Mouse (Mus musculus) liver, adult 2 months (tissue): ENCODE data around the gene Mrpl45. TPM values are rescaled to one million over a fixed set of nuclear protein-coding genes. Genes with fewer than 3 reads are reported as not detected.

Experiments used
- DNase-seq: peaks from one replicate; pipeline ENCODE4 v3.0.0-alpha.2; 2011; ENCODE audit warnings: low read depth, low spot score; ENCODE audit errors: extremely low read depth
- H3K27ac ChIP-seq: fragments of 200-500 bp; replicated peaks from 2 replicates; pipeline ENCODE4 v1.5.1; 2012; ENCODE audit warnings: low read depth, mild to moderate bottlenecking, control low read depth, inconsistent platforms, low read length; ENCODE audit not compliant: insufficient read depth
- H3K27me3 ChIP-seq: fragments of 200-500 bp; 2 replicates; pipeline ENCODE4 v1.6.1; 2012; ENCODE audit warnings: mild to moderate bottlenecking, moderate library complexity, low read length, inconsistent platforms; ENCODE audit not compliant: control insufficient read depth, insufficient read depth
- H3K36me3 ChIP-seq: fragments of 200-500 bp; 2 replicates; pipeline ENCODE4 v1.6.1; 2012; ENCODE audit warnings: low read length, inconsistent platforms; ENCODE audit not compliant: control insufficient read depth, insufficient read depth
- H3K4me1 ChIP-seq: fragments of 200-500 bp; 2 replicates; pipeline ENCODE4 v1.6.1; 2011; ENCODE audit warnings: low read length; ENCODE audit not compliant: control insufficient read depth, insufficient read depth
- H3K4me3 ChIP-seq: fragments of 200-500 bp; 2 replicates; pipeline ENCODE4 v1.5.1; 2011; ENCODE audit warnings: low read depth, mild to moderate bottlenecking, control low read depth, low read length, moderate library complexity; ENCODE audit not compliant: insufficient read depth
- H3K79me2 ChIP-seq: fragments of 200-500 bp; 2 replicates; pipeline ENCODE4 v1.6.1; 2012; ENCODE audit warnings: inconsistent platforms, mild to moderate bottlenecking, low read length, moderate library complexity; ENCODE audit not compliant: control insufficient read depth, insufficient read depth
- H3K9ac ChIP-seq: fragments of 200-500 bp; 2 replicates; pipeline ENCODE4 v1.6.1; 2012; ENCODE audit warnings: low read depth, mild to moderate bottlenecking, control low read depth, inconsistent platforms, low read length
- CTCF ChIP-seq: fragments of 200-500 bp; IDR thresholded peaks from 2 replicates; pipeline ENCODE4 v1.5.1; 2011; ENCODE audit warnings: low read depth, low read length, control low read depth
- POLR2A ChIP-seq: fragments of 200-500 bp; IDR thresholded peaks from 2 replicates; pipeline ENCODE4 v1.6.1; 2011; ENCODE audit warnings: low read length, control low read depth; ENCODE audit not compliant: insufficient read depth; ENCODE audit errors: extremely low read depth
- whole genome bisulfite sequencing: fragments of 180-500 bp; shearing (Covaris S2); methylation state at CpG from one replicate; pipeline ENCODE4 v1.1.7; 2018; 5-methylcytosine and 5-hydroxymethylcytosine counted together
- polyA plus RNA-seq: library from polyadenylated mRNA; depleted of rRNA; stranded (reverse); fragments of >200 nt; gene quantifications from 2 replicates; pipeline ENCODE4 v1.2.3, GENCODE M21; 2012
- total RNA-seq: library from RNA; depleted of rRNA; stranded (reverse); fragments of >200 nt; gene quantifications from 2 replicates; pipeline ENCODE4 v1.2.3, GENCODE M21; 2014

The Mrpl45 gene
- total and polyA plus RNA-seq, 2 experiments = 12.8 to 19.9 TPM

DNA sequence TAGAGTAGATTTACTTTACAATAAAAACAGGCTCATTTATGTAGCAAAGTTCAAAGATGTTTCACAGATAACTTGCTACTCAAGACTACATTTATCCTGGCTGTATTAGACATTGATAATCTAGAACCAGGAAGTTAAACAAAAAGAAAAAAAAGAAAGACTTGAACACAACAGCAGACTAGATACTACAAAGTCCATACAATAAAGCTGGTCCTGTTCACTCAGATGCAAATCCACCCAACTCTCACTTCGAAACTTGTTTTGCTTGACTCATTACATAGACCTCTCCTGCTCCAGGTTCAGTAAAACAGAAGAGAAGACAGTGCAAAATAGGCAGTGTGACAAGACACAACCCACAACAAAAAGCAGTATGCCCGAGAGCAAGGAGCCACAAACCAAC, 40.2 kb upstream of the Mrpl45 start:
- Histone ChIP-seq H3K9ac (no peak overlapping the region), H3K4me3 (no peak overlapping the region), H3K4me1 (peaks cover 14% of the 10 kb centered on the region), H3K36me3 (no peaks in the 10 kb centered on the region), H3K27me3 (no peaks in the 10 kb centered on the region), H3K79me2 (peaks cover 37% of the 10 kb centered on the region), H3K27ac (no peak overlapping the region)
- 72% methylated on average over 2 of the region's 2 CpGs for WGBS
- DNase-seq = no peak
- TF ChIP-seq CTCF (no peak), POLR2A (no peak)

DNA sequence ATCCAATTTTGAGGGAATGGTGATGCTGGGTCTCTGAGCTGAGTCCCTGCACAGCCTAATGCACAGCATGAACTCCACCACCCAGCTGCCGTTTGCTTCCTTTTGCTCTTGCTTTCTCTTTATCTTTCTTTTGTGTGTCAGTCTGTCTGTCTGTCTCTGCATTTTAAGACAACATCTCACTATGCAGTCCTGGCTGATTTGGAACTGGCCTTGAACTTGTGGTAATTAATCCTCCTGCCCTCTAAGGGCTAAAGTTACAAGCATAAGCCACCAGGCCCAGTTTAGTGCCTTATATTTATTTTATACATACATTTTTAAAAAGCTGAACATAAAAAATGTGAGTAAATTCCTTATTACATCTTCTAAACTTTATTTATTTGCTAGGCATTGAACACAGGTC, 39.5 kb upstream of the Mrpl45 start:
- no peak overlapping the region for H3K27ac ChIP-seq
- H3K9ac ChIP-seq = no peak overlapping the region

DNA sequence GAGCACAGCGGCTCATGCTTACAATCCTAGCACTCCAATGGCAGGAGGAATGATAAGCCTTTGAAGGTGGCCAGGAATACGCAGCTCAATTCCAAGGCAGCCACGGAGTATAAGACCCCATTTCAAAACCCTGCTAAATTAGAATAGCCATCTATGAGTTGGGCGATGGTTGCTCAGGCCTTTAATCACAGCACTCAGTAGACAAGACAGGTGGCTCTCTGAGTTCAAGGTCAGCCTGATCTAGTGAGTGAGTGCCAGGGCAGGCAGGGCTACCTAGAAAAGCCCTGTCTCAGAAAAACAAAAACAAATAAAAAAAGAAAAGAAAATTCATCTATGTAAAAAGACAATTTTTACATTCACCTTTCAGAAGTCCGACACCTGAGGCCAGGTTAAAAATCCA, 38.4 kb upstream of the Mrpl45 start:
- Histone ChIP-seq H3K27me3 (no peaks in the 10 kb centered on the region), H3K4me1 (peaks cover 14% of the 10 kb centered on the region), H3K9ac (no peak overlapping the region), H3K79me2 (peaks cover 35% of the 10 kb centered on the region), H3K27ac (0 out of 2 replicates have a peak overlapping the region, but pooled peaks have one; percentile 2), H3K36me3 (no peaks in the 10 kb centered on the region), H3K4me3 (no peak overlapping the region)
- DNase-seq = peak; percentile 61
- 60% methylated on average over 5 of the region's 5 CpGs for WGBS
- no peak for TF ChIP-seq POLR2A
- no peak for TF ChIP-seq CTCF

More for the DNA sequence above, 39.5 kb upstream of the Mrpl45 start:
- H3K4me1 ChIP-seq = peaks cover 14% of the 10 kb centered on the region
- H3K27me3 ChIP-seq = no peaks in the 10 kb centered on the region
- no peak for DNase-seq
- H3K36me3 ChIP-seq = no peaks in the 10 kb centered on the region
- no peak overlapping the region for H3K4me3 ChIP-seq
- TF ChIP-seq POLR2A = no peak
- no peak for TF ChIP-seq CTCF
- 68% methylated on average over 1 of the region's 1 CpGs for WGBS
- H3K79me2 ChIP-seq = peaks cover 35% of the 10 kb centered on the region

DNA sequence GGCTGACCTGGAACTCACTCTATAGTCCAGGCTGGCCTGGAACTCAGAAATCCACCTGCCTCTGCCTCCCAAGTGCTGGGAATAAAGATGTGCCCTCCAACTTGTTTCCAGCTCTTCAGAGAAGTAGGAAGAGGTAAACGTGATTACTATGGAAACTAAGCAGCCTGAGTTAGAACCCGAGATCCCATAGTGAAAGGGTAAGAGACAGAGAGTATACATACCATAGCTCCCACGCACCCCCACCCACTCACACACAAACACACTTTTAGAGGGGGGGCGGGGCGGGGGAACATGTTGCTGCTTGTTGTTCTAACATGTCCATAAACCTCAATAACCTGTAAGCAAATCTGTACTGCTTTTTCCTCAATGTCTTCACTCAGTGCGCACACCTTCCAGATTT, 37.1 kb upstream of the Mrpl45 start:
- H3K27me3 ChIP-seq = no peaks in the 10 kb centered on the region
- TF ChIP-seq CTCF (no peak), POLR2A (no peak)
- H3K9ac ChIP-seq = no peak overlapping the region
- 78% methylated on average over 6 of the region's 6 CpGs for WGBS
- H3K4me1 ChIP-seq = peaks cover 14% of the 10 kb centered on the region
- peaks cover 34% of the 10 kb centered on the region for H3K79me2 ChIP-seq
- no peaks in the 10 kb centered on the region for H3K36me3 ChIP-seq
- no peak overlapping the region for H3K4me3 ChIP-seq
- no peak for DNase-seq
- H3K27ac ChIP-seq = no peak overlapping the region

DNA sequence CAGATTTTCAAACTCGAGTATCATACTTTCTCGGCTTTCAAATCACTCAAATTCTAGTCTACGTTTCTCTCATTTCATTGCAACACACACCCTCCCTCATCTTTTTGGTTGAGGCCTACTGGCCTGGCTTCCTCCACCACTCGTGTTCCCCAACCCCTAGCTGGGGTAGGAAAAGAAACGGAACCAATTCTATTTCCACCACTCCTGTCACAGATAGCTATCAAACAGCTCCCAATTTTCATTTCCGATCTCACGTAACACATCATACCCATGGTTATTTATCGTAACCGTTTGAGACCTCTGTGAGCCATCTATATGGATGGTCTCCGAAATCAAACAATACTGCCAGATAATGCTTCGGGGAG, 36.5 kb upstream of the Mrpl45 start:
- Histone ChIP-seq H3K79me2 (peaks cover 32% of the 10 kb centered on the region), H3K27me3 (no peaks in the 10 kb centered on the region), H3K27ac (0 out of 2 replicates have a peak overlapping the region, but pooled peaks have one; percentile 14), H3K9ac (peak overlapping the region; percentile 100; the same call in 1 of the 2 replicates), H3K4me3 (peak overlapping the region; percentile 100), H3K4me1 (peaks cover 14% of the 10 kb centered on the region), H3K36me3 (no peaks in the 10 kb centered on the region)
- no peak for DNase-seq
- TF ChIP-seq POLR2A = no peak
- TF ChIP-seq CTCF = no peak
- 9% methylated on average over 11 of the region's 11 CpGs for WGBS

DNA sequence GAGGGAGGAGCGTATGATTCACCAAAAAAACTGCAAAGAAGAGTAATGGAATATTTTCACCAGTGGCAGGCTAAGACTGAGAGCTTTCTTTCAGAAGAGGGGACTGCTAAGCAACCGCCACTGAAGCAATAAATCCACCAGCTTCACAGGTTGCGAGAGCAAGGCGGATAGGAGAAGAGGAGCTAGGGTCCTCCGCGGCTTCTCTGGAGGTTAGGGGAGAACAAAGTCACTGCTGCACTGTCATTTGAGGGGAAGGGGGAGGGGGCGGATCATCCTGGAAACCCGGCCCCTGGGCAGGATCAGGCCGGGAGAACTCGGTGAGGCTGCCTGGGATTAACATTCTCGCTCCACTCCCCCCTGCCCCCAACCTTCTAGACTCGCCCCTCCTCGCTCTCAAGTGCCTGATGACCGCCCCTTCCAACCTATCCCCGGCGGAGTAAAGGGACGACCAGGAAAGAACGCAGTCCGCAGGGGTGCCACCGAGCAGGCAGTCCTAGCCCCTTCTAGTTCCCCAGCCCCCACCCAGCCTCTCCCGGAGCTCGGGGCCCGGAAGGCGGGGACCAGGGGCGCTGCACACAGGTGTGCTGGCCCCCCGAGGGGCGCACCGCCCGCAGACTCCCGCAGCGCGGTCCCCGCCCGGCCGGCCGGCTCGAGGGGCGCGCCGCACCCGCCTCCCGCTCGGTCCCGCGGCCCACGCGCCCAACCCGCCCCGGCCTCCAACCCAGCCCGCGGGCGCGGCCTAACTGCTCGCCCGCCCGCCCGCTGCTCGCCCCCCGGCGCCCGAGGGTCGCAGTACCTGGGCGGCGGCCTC, 35.9 kb upstream of the Mrpl45 start:
- peaks cover 29% of the 10 kb centered on the region for H3K79me2 ChIP-seq
- DNase-seq = peak; percentile 42
- under 1% methylated on average over 52 of the region's 64 CpGs for WGBS

More for the DNA sequence above, 35.9 kb upstream of the Mrpl45 start:
- peak overlapping the region; percentile 100 for H3K9ac ChIP-seq
- no peaks in the 10 kb centered on the region for H3K36me3 ChIP-seq
- H3K27me3 ChIP-seq = no peaks in the 10 kb centered on the region
- TF ChIP-seq POLR2A = no peak
- TF ChIP-seq CTCF = no peak
- H3K4me1 ChIP-seq = peaks cover 14% of the 10 kb centered on the region
- peak overlapping the region; percentile 62 for H3K27ac ChIP-seq
- H3K4me3 ChIP-seq = peak overlapping the region; percentile 100
